Mouse (Mus musculus): ENCODE data around the gene Iah1.

GRCm38 (mm10) chr12:21312201-21312600, 4.0 kb upstream of the Iah1 start:
- TF ChIP-seq CTCF (IDR thresholded peaks at IDR 0.05; ENCODE audit: low read depth) (no peak), EP300 (optimal IDR thresholded peaks at IDR 0.05) (no peak)

Measured in stomach, postnatal 0 days (tissue).